Mouse (Mus musculus) heart, adult 11 months (tissue): ENCODE measurements at regions not wholly inside any gene's neighbourhood (a gene's known extent, or its start where the extent isn't known, plus 50 kb on each side); places are given as distances from the start of the nearest gene placed in this dataset.

Experiments
- DNase-seq: peaks from one replicate; pipeline ENCODE4 v3.0.0; 2022

DNA sequence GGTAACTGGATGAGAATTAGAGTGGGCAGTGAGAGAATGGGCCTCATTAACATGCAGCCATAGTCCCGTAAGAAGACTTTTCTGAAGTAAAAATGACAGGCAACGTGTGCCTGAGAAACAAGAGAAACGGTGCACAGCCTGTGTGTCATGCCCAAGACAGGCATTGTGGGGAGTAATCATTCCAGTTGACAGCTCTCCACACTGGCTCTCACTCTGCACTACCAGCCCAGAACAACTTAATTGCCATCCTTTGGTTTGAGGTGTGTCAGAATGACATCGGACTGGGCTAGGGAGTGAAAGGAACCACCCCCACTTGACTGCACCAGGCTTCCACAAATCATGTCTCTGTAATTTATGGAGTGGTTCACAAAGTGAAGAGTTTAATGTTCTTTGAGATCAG is 1104.9 kb downstream of the Pcdh7 start:
- peak; percentile 45 for DNase-seq

DNA sequence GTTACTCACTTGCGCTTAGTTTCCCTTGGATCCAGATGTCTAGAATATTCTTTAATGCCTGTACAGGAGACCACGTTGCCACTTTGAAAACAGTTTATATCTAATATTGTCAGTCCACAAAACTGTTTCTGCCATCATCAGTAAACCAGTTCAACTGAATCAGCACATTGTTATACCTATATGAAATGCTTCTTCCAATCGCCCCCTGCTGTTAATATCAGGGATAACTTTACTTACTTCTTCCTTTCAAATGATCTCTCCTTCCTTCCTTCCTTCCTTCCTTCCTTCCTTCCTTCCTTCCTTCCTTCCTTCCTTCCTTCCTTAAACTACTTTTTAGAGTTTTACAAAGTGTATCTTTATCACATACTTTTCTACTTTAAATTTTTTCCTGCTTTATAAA is 1108.2 kb downstream of the Pcdh7 start:
- no peak for DNase-seq

DNA sequence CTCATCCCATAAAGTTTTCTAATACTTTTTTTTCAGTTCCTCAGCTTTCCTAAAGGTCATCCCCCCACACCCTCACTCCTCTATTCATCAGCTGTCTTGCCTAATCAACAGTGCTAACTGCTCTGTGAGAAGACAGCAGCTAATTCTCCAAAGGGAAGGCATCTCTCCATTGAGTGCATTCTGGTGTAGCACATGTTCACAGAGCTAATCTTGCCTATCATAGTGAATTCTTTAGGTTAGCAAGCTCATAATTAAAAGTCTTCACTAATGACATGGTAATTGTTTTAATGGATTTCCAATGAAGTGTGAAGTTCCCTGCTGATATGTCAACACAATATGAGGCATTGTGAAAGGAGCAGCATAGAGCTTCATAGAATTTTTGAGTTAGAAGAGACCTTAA is 1129.2 kb downstream of the Pcdh7 start:
- DNase-seq = no peak

DNA sequence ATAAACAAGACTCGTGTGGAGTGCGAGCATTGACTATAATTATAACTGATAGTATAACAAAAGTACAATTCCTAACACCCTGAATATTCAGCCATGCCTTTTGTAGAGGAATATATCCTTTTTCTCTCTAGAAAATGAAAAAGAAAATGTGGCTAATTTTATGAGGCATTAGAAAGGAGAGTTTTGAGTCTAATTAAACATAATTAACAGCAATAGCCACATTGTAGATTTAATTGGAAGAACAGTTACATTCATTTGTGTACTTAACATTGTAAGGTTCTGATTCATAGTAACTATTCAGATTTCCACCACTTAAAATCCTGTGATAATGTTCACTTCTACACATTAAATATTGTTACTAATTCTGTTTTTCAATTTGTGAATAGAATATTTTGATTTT is 1140.2 kb downstream of the Pcdh7 start:
- no peak for DNase-seq

DNA sequence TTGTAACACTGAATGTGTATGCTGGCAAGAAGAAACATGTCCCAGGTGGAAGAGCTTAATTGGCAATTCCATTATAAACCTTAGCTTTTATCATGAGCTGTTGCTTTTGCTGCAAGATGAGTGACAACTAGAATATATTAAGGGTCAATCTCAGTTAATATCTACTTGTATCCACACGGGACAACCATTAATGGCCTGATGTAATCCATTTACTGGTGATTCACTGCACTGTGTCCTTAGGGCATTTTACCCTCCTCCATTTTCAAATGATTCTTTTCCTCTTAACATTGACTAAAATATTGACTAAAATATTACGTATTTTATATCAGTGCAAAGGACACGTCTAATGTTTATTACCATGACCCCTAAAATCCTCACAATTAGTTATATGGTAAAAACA is 1175.7 kb downstream of the Pcdh7 start:
- no peak for DNase-seq

DNA sequence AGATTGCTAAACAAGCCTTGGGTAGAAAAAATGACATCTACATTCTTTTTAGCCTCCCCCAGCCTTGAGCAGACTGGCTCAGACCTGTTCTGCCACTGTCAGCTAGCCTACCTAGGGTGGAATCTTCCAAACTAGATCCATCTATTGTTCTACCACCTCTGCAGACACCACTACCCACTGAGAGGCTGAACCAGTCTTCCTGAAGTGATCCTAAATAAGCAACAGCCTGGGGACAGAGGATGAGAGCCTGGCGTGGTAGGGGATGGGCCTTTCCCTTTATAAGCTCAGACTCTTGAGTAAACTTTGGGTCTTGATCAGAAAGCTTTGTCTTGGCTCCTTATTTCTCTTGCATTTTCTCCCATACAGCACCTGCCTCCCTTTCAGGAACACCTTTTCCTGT is 1223.7 kb downstream of the Pcdh7 start:
- no peak for DNase-seq

DNA sequence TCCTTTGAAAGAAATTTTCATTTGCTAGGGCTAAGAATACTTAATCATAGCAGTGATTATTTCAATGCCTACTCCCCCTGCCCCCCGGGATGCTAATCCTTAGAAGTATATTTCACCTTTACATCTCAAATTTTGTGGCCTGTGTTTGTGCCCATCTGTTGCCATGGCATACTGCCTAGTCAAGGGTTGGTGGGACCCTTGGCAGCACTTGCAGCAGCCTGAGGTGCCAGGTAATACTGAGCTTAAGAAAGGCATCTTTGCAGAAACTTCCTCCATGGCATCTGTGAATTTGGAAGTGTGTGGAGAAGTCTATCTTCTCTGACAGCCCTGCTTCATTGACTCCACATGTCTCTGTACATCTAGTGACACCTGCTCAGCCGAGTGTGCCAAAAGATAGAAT is 1257.5 kb downstream of the Pcdh7 start:
- peak; percentile 76 for DNase-seq

DNA sequence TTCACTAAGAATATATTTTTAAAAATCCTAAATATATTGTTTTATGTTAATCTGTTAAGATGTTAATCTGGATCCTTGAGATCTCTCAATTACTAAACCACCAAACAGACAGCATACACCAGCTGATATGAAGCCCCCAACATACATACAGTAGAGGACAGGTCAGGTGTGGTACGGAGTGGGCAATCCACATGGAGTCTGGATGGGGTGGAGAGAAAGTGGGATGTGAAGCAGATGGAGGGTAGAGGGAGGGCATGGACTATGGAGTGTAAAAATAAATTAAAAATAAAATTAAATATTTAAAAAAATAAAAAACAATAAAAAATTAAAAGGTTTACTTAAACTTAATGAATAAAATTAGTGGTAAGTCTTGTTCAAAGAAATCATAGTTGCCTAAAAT is 1270.0 kb downstream of the Pcdh7 start:
- no peak for DNase-seq
